Mouse (Mus musculus): ENCODE measurements around the gene Gm4869. TPM values are rescaled to one million over a fixed set of nuclear protein-coding genes. Genes with fewer than 3 reads are reported as not detected.

Gm4869 gene
- total and polyA plus RNA-seq, 3 experiments = 0.08 TPM; not detected in 2

DNA sequence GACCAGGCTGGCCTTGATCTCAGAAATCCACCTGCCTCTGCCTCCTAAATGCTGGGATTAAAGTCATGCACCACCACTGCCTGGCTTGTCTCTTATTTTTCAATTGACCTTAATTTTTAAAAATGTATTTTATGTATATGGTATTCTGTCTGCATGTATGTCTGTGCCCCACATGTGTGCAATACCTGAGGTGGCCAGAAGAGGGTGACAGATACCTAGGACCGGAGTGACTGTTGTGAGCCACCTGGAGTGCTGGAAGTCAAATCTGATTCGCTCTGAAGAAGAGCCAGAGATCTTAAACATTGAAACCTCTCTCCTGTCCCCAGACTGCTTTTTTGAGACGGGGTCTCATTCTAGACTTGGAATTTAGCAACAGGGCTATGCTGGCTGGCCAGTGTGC is 26.9 kb downstream of the Gm4869 start:
- no peaks in the 10 kb centered on the region for H3K27me3 ChIP-seq (ENCODE audit: control insufficient read depth in 1 of 2, insufficient read depth in 2 of 2, low read length in 2 of 2)
- no peak overlapping the region for H3K9ac ChIP-seq (ENCODE audit: control insufficient read depth, low read depth, low read length, poor library complexity, severe bottlenecking)
- no peaks in the 10 kb centered on the region for H3K36me3 ChIP-seq (ENCODE audit: control insufficient read depth in 1 of 2, insufficient read depth in 2 of 2, low read length in 2 of 2)
- H3K4me1 ChIP-seq (ENCODE audit: control insufficient read depth in 1 of 2, insufficient read depth in 2 of 2, low read length in 2 of 2) = no peaks in the 10 kb centered on the region
- DNase-seq (ENCODE audit: low read depth, low spot score) = peak; percentile 59
- no peaks in the 10 kb centered on the region for H3K79me2 ChIP-seq (ENCODE audit: control insufficient read depth, insufficient read depth, low read length, poor library complexity)
- H3K9me3 ChIP-seq (replicated peaks; ENCODE audit: insufficient read depth, low read length) = no peaks in the 10 kb centered on the region
- no peak overlapping the region for H3K27ac ChIP-seq (ENCODE audit: control insufficient read depth, low read depth, low read length)
- TF ChIP-seq CHD1 (IDR thresholded peaks at IDR 0.05; ENCODE audit: low read depth, low read length) (no peak), MXI1 (IDR thresholded peaks at IDR 0.05; ENCODE audit: low read depth, low read length) (no peak), GABPA (IDR thresholded peaks at IDR 0.05; ENCODE audit: low read depth, low read length) (no peak), CTCF (IDR thresholded peaks at IDR 0.05 in 2 of 3, conservative IDR thresholded peaks at IDR 0.05 in 1 of 3; ENCODE audit: control insufficient read depth in 1 of 3, insufficient read depth in 1 of 3, low read depth in 2 of 3, low read length in 3 of 3, poor library complexity in 1 of 3, severe bottlenecking in 1 of 3) (peak; percentile 54 to 70 (median 63)), ELF1 (IDR thresholded peaks at IDR 0.05; ENCODE audit: low read depth, low read length) (no peak), ZKSCAN1 (IDR thresholded peaks at IDR 0.05; ENCODE audit: low read depth, low read length) (no peak), RAD21 (IDR thresholded peaks at IDR 0.05; ENCODE audit: low read depth, low read length) (peak; percentile 77), JUND (IDR thresholded peaks at IDR 0.05; ENCODE audit: low read depth, low read length) (no peak), ZC3H11A (IDR thresholded peaks at IDR 0.05; ENCODE audit: low read depth, low read length) (peak; percentile 60), SMC3 (IDR thresholded peaks at IDR 0.05; ENCODE audit: low read depth, low read length) (peak; percentile 57), ETS1 (IDR thresholded peaks at IDR 0.05; ENCODE audit: low read depth, low read length) (no peak)
- H3K4me3 ChIP-seq (ENCODE audit: control insufficient read depth in 1 of 2, insufficient read depth in 1 of 2, low read depth in 2 of 2, low read length in 2 of 2) = no peak overlapping the region

DNA sequence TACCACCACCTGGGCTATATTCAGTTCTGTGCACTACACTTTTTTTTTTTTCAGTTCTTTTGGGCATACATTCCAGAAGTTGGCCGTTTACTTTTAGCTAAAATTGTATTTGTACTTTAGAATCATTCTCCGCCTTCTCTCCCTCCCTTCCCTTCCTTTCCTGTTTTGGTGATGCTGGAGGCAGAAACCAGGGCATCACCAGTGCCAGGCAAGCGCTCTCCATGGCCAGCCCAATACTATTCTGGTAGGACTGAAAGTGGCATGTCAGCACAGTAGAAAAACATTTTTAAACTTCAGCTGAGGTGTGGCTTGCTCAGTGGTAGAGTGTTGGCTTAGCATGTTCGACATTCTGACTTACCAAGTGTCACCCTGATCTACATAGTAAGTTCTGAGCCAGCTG is 36.0 kb downstream of the Gm4869 start:
- no peak for TF ChIP-seq MYC (IDR thresholded peaks at IDR 0.05; ENCODE audit: low read depth, low read length)
- TF ChIP-seq MYB (IDR thresholded peaks at IDR 0.05; ENCODE audit: low read depth, low read length) = no peak
- TF ChIP-seq EP300 (IDR thresholded peaks at IDR 0.05; ENCODE audit: low read depth in 1 of 2, low read length in 2 of 2) = no peak
- no peak for TF ChIP-seq RAD21 (IDR thresholded peaks at IDR 0.05; ENCODE audit: low read depth, low read length)
- TF ChIP-seq RCOR1 (IDR thresholded peaks at IDR 0.05; ENCODE audit: low read depth, low read length) = no peak
- no peak for TF ChIP-seq MEF2A (IDR thresholded peaks at IDR 0.05; ENCODE audit: extremely low read depth, insufficient replicate concordance, low read depth, low read length, poor library complexity, severe bottlenecking)
- no peak for TF ChIP-seq GATA1 (IDR thresholded peaks at IDR 0.05; ENCODE audit: low read depth, low read length)
- TF ChIP-seq E2F4 (IDR thresholded peaks at IDR 0.05; ENCODE audit: borderline replicate concordance, low read depth, low read length) = no peak
- no peak for TF ChIP-seq USF1 (IDR thresholded peaks at IDR 0.05; ENCODE audit: low read depth, low read length)
- TF ChIP-seq JUND (IDR thresholded peaks at IDR 0.05; ENCODE audit: low read depth, low read length) = no peak
- no peak for TF ChIP-seq MAX (IDR thresholded peaks at IDR 0.05; ENCODE audit: low read length)
- TF ChIP-seq ZNF384 (IDR thresholded peaks at IDR 0.05; ENCODE audit: low read depth, low read length) = no peak
- no peak for TF ChIP-seq ZC3H11A (IDR thresholded peaks at IDR 0.05; ENCODE audit: low read depth, low read length)
- no peak for TF ChIP-seq ELF1 (IDR thresholded peaks at IDR 0.05; ENCODE audit: low read depth, low read length)
- no peak for TF ChIP-seq HCFC1 (IDR thresholded peaks at IDR 0.05; ENCODE audit: low read depth, low read length)
- no peak overlapping the region for H3K4me3 ChIP-seq (ENCODE audit: control insufficient read depth in 1 of 2, insufficient read depth in 1 of 2, low read depth in 2 of 2, low read length in 2 of 2)
- no peaks in the 10 kb centered on the region for H3K4me1 ChIP-seq (ENCODE audit: control insufficient read depth in 1 of 2, insufficient read depth in 2 of 2, low read length in 2 of 2)

More for the DNA sequence above, 36.0 kb downstream of the Gm4869 start:
- no peaks in the 10 kb centered on the region for H3K27me3 ChIP-seq (ENCODE audit: control insufficient read depth in 1 of 2, insufficient read depth in 2 of 2, low read length in 2 of 2)
- no peaks in the 10 kb centered on the region for H3K79me2 ChIP-seq (ENCODE audit: control insufficient read depth, insufficient read depth, low read length, poor library complexity)
- DNase-seq (ENCODE audit: low read depth, low spot score) = no peak
- no peak overlapping the region for H3K27ac ChIP-seq (ENCODE audit: control insufficient read depth, low read depth, low read length)
- no peaks in the 10 kb centered on the region for H3K36me3 ChIP-seq (ENCODE audit: control insufficient read depth in 1 of 2, insufficient read depth in 2 of 2, low read length in 2 of 2)
- no peaks in the 10 kb centered on the region for H3K9me3 ChIP-seq (replicated peaks; ENCODE audit: insufficient read depth, low read length)
- no peak overlapping the region for H3K9ac ChIP-seq (ENCODE audit: control insufficient read depth, low read depth, low read length, poor library complexity, severe bottlenecking)

Measured in MEL (cell line).